Mouse (Mus musculus) limb, embryonic 13.5 days (tissue): ENCODE results near the gene Sdc4. TPM values are rescaled to one million over a fixed set of nuclear protein-coding genes. Genes with fewer than 3 reads are reported as not detected.

ENCODE experiments used
- ATAC-seq: fragments of 200-750 bp; cut with Nextera tagmentation; 2 replicates; pipeline ENCODE4 v1.8.0; 2017; ENCODE audit warnings: low read depth, moderate number of reproducible peaks, moderate TSS enrichment; ENCODE audit not compliant: low FRiP score
- H3K27ac ChIP-seq: fragments of 300-500 bp; sonication (generic); 2 replicates; pipeline ENCODE4 v1.5.1; 2015; ENCODE audit warnings: inconsistent platforms, mild to moderate bottlenecking, moderate library complexity
- H3K27me3 ChIP-seq: fragments of 300-500 bp; sonication (generic); 2 replicates; pipeline ENCODE4 v1.6.1; 2015; ENCODE audit warnings: mild to moderate bottlenecking, inconsistent platforms
- H3K36me3 ChIP-seq: fragments of 300-500 bp; sonication (generic); 2 replicates; pipeline ENCODE4 v1.6.1; 2015; ENCODE audit warnings: inconsistent platforms, mild to moderate bottlenecking, moderate library complexity
- H3K4me1 ChIP-seq: fragments of 300-500 bp; sonication (generic); 2 replicates; pipeline ENCODE4 v1.6.1; 2015; ENCODE audit warnings: inconsistent platforms
- H3K4me2 ChIP-seq: fragments of 300-500 bp; sonication (generic); replicated peaks from 2 replicates; pipeline ENCODE4 v1.6.1; 2015; ENCODE audit warnings: inconsistent platforms, mild to moderate bottlenecking, moderate library complexity
- H3K4me3 ChIP-seq: fragments of 300-500 bp; sonication (generic); 2 replicates; pipeline ENCODE4 v1.5.1; 2015; ENCODE audit warnings: moderate library complexity, mild to moderate bottlenecking, inconsistent platforms
- H3K9ac ChIP-seq: fragments of 300-500 bp; sonication (generic); 2 replicates; pipeline ENCODE4 v1.6.1; 2015; ENCODE audit warnings: mild to moderate bottlenecking, inconsistent platforms
- H3K9me3 ChIP-seq: fragments of 300-500 bp; sonication (generic); 2 replicates; pipeline ENCODE4 v1.6.1; 2016; ENCODE audit warnings: inconsistent platforms
- WGBS: fragments of 180-500 bp; shearing (Covaris S2); methylation state at CpG from one replicate; pipeline ENCODE4 v1.1.7; 2015; 5-methylcytosine and 5-hydroxymethylcytosine counted together
- polyA plus RNA-seq: library from polyadenylated mRNA; unstranded; fragments of >200 nt; fragmentation: Nextera tagmentation; extraction: Ambion mirVana; gene quantifications from 2 replicates; pipeline ENCODE4 v1.2.1, GENCODE M21; 2015

The Sdc4 gene
- polyA plus RNA-seq, 1 experiment from 2014 or later: 61.0 TPM

- Histone ChIP-seq H3K9ac (no peak overlapping the region), H3K9me3 (peaks cover 3% of the 10 kb centered on the region; the same call in 1 of the 2 replicates), H3K27me3 (peaks cover 31% of the 10 kb centered on the region), H3K4me3 (no peak overlapping the region), H3K4me2 (peak overlapping the region; percentile 45; the same call in 1 of the 2 replicates), H3K27ac (0 out of 2 replicates have a peak overlapping the region, but pooled peaks have one; percentile 76), H3K36me3 (peaks cover 10% of the 10 kb centered on the region; the same call in 1 of the 2 replicates), H3K4me1 (peaks cover 42% of the 10 kb centered on the region)
- no peak for ATAC-seq
- 16% methylated on average over 8 of the region's 8 CpGs for WGBS
These were observed 56.7 kb downstream of the Sdc4 start for GRCm38 (mm10) chr2:164386953-164387352.

- H3K27me3 ChIP-seq: peaks cover 30% of the 10 kb centered on the region
- peak overlapping the region; percentile 45 for H3K4me2 ChIP-seq
- no peak overlapping the region for H3K9ac ChIP-seq
- H3K36me3 ChIP-seq: peaks cover 3% of the 10 kb centered on the region; the same call in 1 of the 2 replicates
- H3K27ac ChIP-seq: peak overlapping the region; percentile 76
- peak; percentile 84 for ATAC-seq
- peaks cover 5% of the 10 kb centered on the region for H3K9me3 ChIP-seq
- H3K4me1 ChIP-seq: peaks cover 42% of the 10 kb centered on the region
- 7% methylated on average over 18 of the region's 18 CpGs for WGBS
- H3K4me3 ChIP-seq: no peak overlapping the region
These were observed 57.5 kb downstream of the Sdc4 start for GRCm38 (mm10) chr2:164385927-164386763.

- H3K9me3 ChIP-seq: peaks cover 4% of the 10 kb centered on the region
- no peak overlapping the region for H3K9ac ChIP-seq
- no peak overlapping the region for H3K4me2 ChIP-seq
- peaks cover 20% of the 10 kb centered on the region for H3K27me3 ChIP-seq
- no peaks in the 10 kb centered on the region for H3K36me3 ChIP-seq
- WGBS: 46% methylated on average over 11 of the region's 11 CpGs
- no peak overlapping the region for H3K4me3 ChIP-seq
- ATAC-seq: no peak
- no peak overlapping the region for H3K27ac ChIP-seq
- peaks cover 32% of the 10 kb centered on the region for H3K4me1 ChIP-seq
These were observed 59.9 kb downstream of the Sdc4 start for GRCm38 (mm10) chr2:164383656-164384399.

GRCm38 (mm10) chr2:164382971-164383370, 60.7 kb downstream of the Sdc4 start:
- WGBS: 69% methylated on average over 3 of the region's 3 CpGs

GRCm38 (mm10) chr2:164381726-164382125, 62.0 kb downstream of the Sdc4 start:
- Histone ChIP-seq H3K36me3 (no peaks in the 10 kb centered on the region), H3K4me3 (no peak overlapping the region), H3K27me3 (no peaks in the 10 kb centered on the region), H3K9me3 (peaks cover 4% of the 10 kb centered on the region), H3K27ac (no peak overlapping the region), H3K4me1 (peaks cover 24% of the 10 kb centered on the region), H3K9ac (no peak overlapping the region), H3K4me2 (no peak overlapping the region)
- ATAC-seq: no peak
- 79% methylated on average over 8 of the region's 8 CpGs for WGBS

More at GRCm38 (mm10) chr2:164382971-164383370, 60.7 kb downstream of the Sdc4 start:
- Histone ChIP-seq H3K9me3 (peaks cover 4% of the 10 kb centered on the region), H3K4me3 (no peak overlapping the region), H3K27me3 (peaks cover 12% of the 10 kb centered on the region), H3K4me2 (no peak overlapping the region), H3K27ac (no peak overlapping the region), H3K9ac (no peak overlapping the region), H3K36me3 (no peaks in the 10 kb centered on the region), H3K4me1 (peaks cover 26% of the 10 kb centered on the region)
- ATAC-seq: no peak

- peaks cover 4% of the 10 kb centered on the region for H3K9me3 ChIP-seq
- ATAC-seq: no peak
- no peaks in the 10 kb centered on the region for H3K36me3 ChIP-seq
- H3K9ac ChIP-seq: no peak overlapping the region
- no peak overlapping the region for H3K4me2 ChIP-seq
- H3K27ac ChIP-seq: no peak overlapping the region
- no peak overlapping the region for H3K4me3 ChIP-seq
- no peaks in the 10 kb centered on the region for H3K27me3 ChIP-seq
- H3K4me1 ChIP-seq: peaks cover 4% of the 10 kb centered on the region; the same call in 1 of the 2 replicates
- 78% methylated on average over 15 of the region's 15 CpGs for WGBS
These were observed 65.9 kb downstream of the Sdc4 start for GRCm38 (mm10) chr2:164377478-164378426.

Other genes starting within 250 kb of the Sdc4 start
- not detected in 2 replicates for gene Wfdc15a, start 243.8 kb downstream of the Sdc4 start, polyA plus RNA-seq
- gene Wfdc15b, start 222.2 kb downstream of the Sdc4 start, polyA plus RNA-seq: not detected in 2 replicates
- not detected in 2 replicates for gene Svs2, start 205.4 kb downstream of the Sdc4 start, polyA plus RNA-seq
- not detected in 2 replicates for gene Svs3b, start 187.2 kb downstream of the Sdc4 start, polyA plus RNA-seq
- not detected in 2 replicates for gene Svs4, start 165.4 kb downstream of the Sdc4 start, polyA plus RNA-seq
- gene Svs3a, start 154.6 kb downstream of the Sdc4 start, polyA plus RNA-seq: not detected in 2 replicates
- gene Svs6, start 127.1 kb downstream of the Sdc4 start, polyA plus RNA-seq: not detected in 2 replicates
- not detected in 2 replicates for gene Svs5, start 111.1 kb downstream of the Sdc4 start, polyA plus RNA-seq
- gene Slpi, start 54.8 kb downstream of the Sdc4 start, polyA plus RNA-seq: 3.2 and 3.8 TPM in 2 replicates
- gene Rbpjl, start 40.7 kb downstream of the Sdc4 start, polyA plus RNA-seq: 1.5 and 1.6 TPM in 2 replicates
- gene Matn4, start 38.7 kb downstream of the Sdc4 start, polyA plus RNA-seq: 192 and 200 TPM in 2 replicates
- 65.2 and 66.6 TPM in 2 replicates for gene Sys1, start 13.1 kb upstream of the Sdc4 start, polyA plus RNA-seq
- gene Gm20458, start 17.1 kb upstream of the Sdc4 start, polyA plus RNA-seq: 5.5 and 7.4 TPM in 2 replicates
- not detected in 2 replicates for gene Trp53tg5, start 29.8 kb upstream of the Sdc4 start, polyA plus RNA-seq
- gene Dbndd2, start 42.2 kb upstream of the Sdc4 start, polyA plus RNA-seq: 1.4 and 2.3 TPM in 2 replicates
- gene Pigt, start 53.6 kb upstream of the Sdc4 start, polyA plus RNA-seq: 45.9 and 46.8 TPM in 2 replicates
- 30.4 and 36.0 TPM in 2 replicates for gene Wfdc2, start 118.5 kb upstream of the Sdc4 start, polyA plus RNA-seq
- not detected in 2 replicates for gene Spint3, start 129.6 kb upstream of the Sdc4 start, polyA plus RNA-seq
- not detected in 2 replicates for gene Wfdc6a, start 141.6 kb upstream of the Sdc4 start, polyA plus RNA-seq
- not detected in 2 replicates for gene Eppin, start 149.7 kb upstream of the Sdc4 start, polyA plus RNA-seq
- gene Wfdc6b, start 169.6 kb upstream of the Sdc4 start, polyA plus RNA-seq: not detected in 2 replicates
- gene Wfdc8, start 169.7 kb upstream of the Sdc4 start, polyA plus RNA-seq: not detected in 2 replicates
- not detected in 2 replicates for gene Wfdc16, start 194.9 kb upstream of the Sdc4 start, polyA plus RNA-seq
- not detected in 2 replicates for gene Wfdc10, start 212.2 kb upstream of the Sdc4 start, polyA plus RNA-seq
- gene Wfdc9, start 212.7 kb upstream of the Sdc4 start, polyA plus RNA-seq: not detected in 2 replicates
- gene Wfdc11, start 230.2 kb upstream of the Sdc4 start, polyA plus RNA-seq: not detected in 2 replicates
- gene Wfdc13, start 241.2 kb upstream of the Sdc4 start, polyA plus RNA-seq: 0.18 and 0.36 TPM in 2 replicates